Mouse (Mus musculus): ENCODE data around the gene Hyou1. TPM values are rescaled to one million over a fixed set of nuclear protein-coding genes. Genes with fewer than 3 reads are reported as not detected.
"Not testable (repeated sequence)": the region's sequence is repeated elsewhere in the genome, so short reads cannot be mapped to it uniquely, and the experiment has no call there.

Hyou1 gene
- total RNA-seq, 2 experiments from 2014 or later = 42.1 to 45.8 TPM

- no peak for DNase-seq
Observed at GRCm38 (mm10) chr9:44352337-44352736, 27.0 kb upstream of the Hyou1 start.

GRCm38 (mm10) chr9:44353142-44353541 is 26.1 kb upstream of the Hyou1 start:
- no peak for DNase-seq

- DNase-seq = no peak
Observed at GRCm38 (mm10) chr9:44357207-44357606, 22.1 kb upstream of the Hyou1 start.

GRCm38 (mm10) chr9:44361190-44361917 is 17.9 kb upstream of the Hyou1 start, which contains the start of gene Vps11:
Gene Vps11, minus strand, starts transcription at chr9:44361670.
- DNase-seq = peak; percentile 97

GRCm38 (mm10) chr9:44361931-44362330 is 17.4 kb upstream of the Hyou1 start:
- not testable (repeated sequence) for DNase-seq

GRCm38 (mm10) chr9:44364480-44364879 is 14.8 kb upstream of the Hyou1 start:
- peak; percentile 33 for DNase-seq

- DNase-seq = no peak
Observed at GRCm38 (mm10) chr9:44373386-44373785, 5.9 kb upstream of the Hyou1 start.

- no peak for DNase-seq
Observed at GRCm38 (mm10) chr9:44376141-44376540, 3.1 kb upstream of the Hyou1 start.

GRCm38 (mm10) chr9:44377335-44377734 is 2.0 kb upstream of the Hyou1 start:
- DNase-seq = not testable (repeated sequence)

GRCm38 (mm10) chr9:44378153-44378730 is 1.0 kb upstream of the Hyou1 start:
- DNase-seq = no peak

GRCm38 (mm10) chr9:44379862-44380261 is 572 bp downstream of the Hyou1 start:
- DNase-seq = no peak

GRCm38 (mm10) chr9:44384596-44384995 is 5.3 kb downstream of the Hyou1 start:
- DNase-seq = no peak

- no peak for DNase-seq
Observed at GRCm38 (mm10) chr9:44387221-44387620, 7.9 kb downstream of the Hyou1 start.

GRCm38 (mm10) chr9:44389273-44389672 is 10.0 kb downstream of the Hyou1 start:
- peak; percentile 57 for DNase-seq

- DNase-seq = peak; percentile 87
Observed at GRCm38 (mm10) chr9:44391466-44391865, 12.2 kb downstream of the Hyou1 start.

- DNase-seq = peak; percentile 94
Observed at GRCm38 (mm10) chr9:44396684-44397411, 17.6 kb downstream of the Hyou1 start, which contains the start of gene Slc37a4. Gene Slc37a4, plus strand, starts transcription at chr9:44396852.

GRCm38 (mm10) chr9:44398087-44398486 is 18.8 kb downstream of the Hyou1 start:
- no peak for DNase-seq

- DNase-seq = no peak
Observed at GRCm38 (mm10) chr9:44398551-44398950, 19.3 kb downstream of the Hyou1 start.

- no peak for DNase-seq
Observed at GRCm38 (mm10) chr9:44399114-44399794, 20.0 kb downstream of the Hyou1 start.

GRCm38 (mm10) chr9:44399795-44400114 is 20.5 kb downstream of the Hyou1 start:
- DNase-seq = peak; percentile 46

- peak; percentile 70 for DNase-seq
Observed at GRCm38 (mm10) chr9:44401081-44401480, 21.8 kb downstream of the Hyou1 start.

GRCm38 (mm10) chr9:44405011-44405410 is 25.7 kb downstream of the Hyou1 start:
- DNase-seq = no peak
